Mouse (Mus musculus) hindbrain, embryonic 11.5 days (tissue): Measurements from ENCODE around the gene Abt1. TPM values are rescaled to one million over a fixed set of nuclear protein-coding genes. Genes with fewer than 3 reads are reported as not detected.

Experiments used
- ATAC-seq: fragments of 200-750 bp; cut with Nextera tagmentation; 2 replicates; pipeline ENCODE4 v1.8.0; 2017; ENCODE audit warnings: mild to moderate bottlenecking, moderate TSS enrichment, moderate library complexity; ENCODE audit not compliant: low FRiP score
- DNase-seq: peaks from one replicate; pipeline ENCODE4 v3.0.0-alpha.2; 2015; ENCODE audit warnings: low spot score
- H3K27ac ChIP-seq: fragments of 300-500 bp; sonication (generic); 2 replicates; pipeline ENCODE4 v1.5.1; 2014; ENCODE audit warnings: mild to moderate bottlenecking, low read depth, low read length
- H3K27me3 ChIP-seq: fragments of 300-500 bp; sonication (generic); 2 replicates; pipeline ENCODE4 v1.6.1; 2014; ENCODE audit warnings: mild to moderate bottlenecking, low read length, moderate library complexity, mixed read lengths; ENCODE audit not compliant: control insufficient read depth, insufficient read depth
- H3K36me3 ChIP-seq: fragments of 300-500 bp; sonication (generic); 2 replicates; pipeline ENCODE4 v1.6.1; 2014; ENCODE audit warnings: mild to moderate bottlenecking, low read length, moderate library complexity, mixed read lengths; ENCODE audit not compliant: control insufficient read depth, insufficient read depth
- H3K4me1 ChIP-seq: fragments of 300-500 bp; sonication (generic); replicated peaks from 2 replicates; pipeline ENCODE4 v1.6.1; 2014; ENCODE audit warnings: low read length, mixed read lengths; ENCODE audit not compliant: control insufficient read depth, insufficient read depth
- H3K4me2 ChIP-seq: fragments of 300-500 bp; sonication (generic); replicated peaks from 2 replicates; pipeline ENCODE4 v1.6.1; 2014; ENCODE audit warnings: mild to moderate bottlenecking, low read depth, low read length
- H3K4me3 ChIP-seq: fragments of 300-500 bp; sonication (generic); 2 replicates; pipeline ENCODE4 v1.5.1; 2014; ENCODE audit warnings: low read depth, low read length
- H3K9ac ChIP-seq: fragments of 300-500 bp; sonication (generic); 2 replicates; pipeline ENCODE4 v1.6.1; 2014; ENCODE audit warnings: low read depth, low read length
- H3K9me3 ChIP-seq: fragments of 300-500 bp; sonication (generic); 2 replicates; pipeline ENCODE4 v1.6.1; 2016; ENCODE audit warnings: low read length; ENCODE audit not compliant: control insufficient read depth
- WGBS: fragments of 180-500 bp; shearing (Covaris S2); extraction: QIAGEN DNeasy Blood & Tissue Kit; methylation state at CpG from one replicate; pipeline ENCODE4 v1.1.7; 2014; 5-methylcytosine and 5-hydroxymethylcytosine counted together
- polyA plus RNA-seq: library from polyadenylated mRNA; unstranded; fragments of >200 nt; fragmentation: Nextera tagmentation; extraction: Ambion mirVana; gene quantifications from 2 replicates; pipeline ENCODE4 v1.2.1, GENCODE M21; 2014

Gene Abt1
- polyA plus RNA-seq, 1 experiment from 2014 or later = 12.1 TPM

- H3K4me2 ChIP-seq = peak overlapping the region; percentile 67
- ATAC-seq (peak; percentile 62; the same call in 1 of the 2 replicates), DNase-seq (no peak)
- no peaks in the 10 kb centered on the region for H3K9me3 ChIP-seq
- H3K27me3 ChIP-seq = no peaks in the 10 kb centered on the region
- 0% methylated on average over 10 of the region's 10 CpGs for WGBS
- peak overlapping the region; percentile 77 for H3K4me3 ChIP-seq
- peak overlapping the region; percentile 89 for H3K27ac ChIP-seq
- H3K9ac ChIP-seq = peak overlapping the region; percentile 80
- H3K36me3 ChIP-seq = no peaks in the 10 kb centered on the region
- no peaks in the 10 kb centered on the region for H3K4me1 ChIP-seq
Observed at GRCm38 (mm10) chr13:23369421-23369765, 54.3 kb downstream of the Abt1 start.

DNA sequence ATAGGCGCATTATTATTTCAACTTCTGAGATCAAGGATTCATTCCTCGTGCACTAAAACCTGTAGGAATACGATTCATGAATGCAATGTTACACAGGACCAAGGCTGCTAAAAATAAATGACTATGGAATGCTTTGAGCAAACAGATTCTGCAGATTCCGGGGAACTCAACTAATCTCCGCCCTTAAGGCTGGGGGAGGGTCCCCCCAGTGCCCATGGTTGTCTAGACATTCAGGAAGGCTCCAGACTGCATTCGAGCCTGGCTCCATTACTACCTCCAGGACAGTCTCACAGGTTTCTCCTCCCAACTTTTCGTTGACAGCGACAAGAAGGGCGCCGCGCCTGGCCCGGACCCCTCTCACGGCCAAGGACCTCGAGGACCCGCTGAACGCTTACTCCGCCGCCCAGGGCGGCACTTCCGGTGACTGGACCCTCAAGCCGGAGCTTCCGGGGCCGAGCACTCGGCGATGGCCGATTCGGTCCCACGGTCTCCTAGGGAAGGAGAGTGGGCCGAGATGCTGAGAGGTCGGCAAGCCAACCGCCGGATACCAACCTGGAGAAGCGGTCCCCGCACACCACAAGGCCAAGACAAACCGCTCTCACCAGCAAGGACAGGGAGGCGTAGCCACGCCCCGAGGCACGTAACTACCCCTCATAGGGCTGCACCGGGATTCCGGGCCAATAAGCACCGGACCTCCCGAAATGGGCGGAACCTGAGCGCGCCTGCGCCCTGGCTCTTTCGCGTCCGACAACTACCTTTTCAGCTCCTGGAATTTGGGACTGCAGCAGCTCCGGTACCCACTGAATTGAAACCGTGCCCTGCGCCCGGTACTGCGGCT lies 54.9 kb downstream of the Abt1 start, which contains the start of gene Zfp322a:
Gene Zfp322a (minus strand): TSS at position 626 of the 838 bp plus-strand sequence.
- H3K27me3 ChIP-seq = no peaks in the 10 kb centered on the region
- H3K27ac ChIP-seq = peak within 1 kb of the TSS; percentile 89
- no peaks in the 10 kb centered on the region for H3K9me3 ChIP-seq
- ATAC-seq (peak; percentile 100), DNase-seq (peak; percentile 95)
- H3K9ac ChIP-seq = peak within 1 kb of the TSS; percentile 80
- WGBS = under 1% methylated on average over 55 of the region's 55 CpGs
- H3K4me2 ChIP-seq = peak within 1 kb of the TSS; percentile 67
- H3K4me3 ChIP-seq = peak within 1 kb of the TSS; percentile 77
- H3K4me1 ChIP-seq = no peaks in the 10 kb centered on the region
- H3K36me3 ChIP-seq = no peaks in the 10 kb centered on the region

Other genes starting within 250 kb of the Abt1 start
- gene Vmn1r220, start 235.9 kb downstream of the Abt1 start, polyA plus RNA-seq = not detected in 2 replicates
- gene Vmn1r221, start 209.7 kb downstream of the Abt1 start, polyA plus RNA-seq = not detected in 2 replicates
- not detected in 2 replicates for gene Vmn1r222, start 187.9 kb downstream of the Abt1 start, polyA plus RNA-seq
- not detected in 2 replicates for gene Vmn1r223, start 176.7 kb downstream of the Abt1 start, polyA plus RNA-seq
- gene Zfp322a, start 54.7 kb downstream of the Abt1 start, polyA plus RNA-seq = 65.0 and 65.6 TPM in 2 replicates
- not detected in 2 replicates for gene Btn1a1, start 42.0 kb upstream of the Abt1 start, polyA plus RNA-seq
- gene Btn2a2, start 65.0 kb upstream of the Abt1 start, polyA plus RNA-seq = 0.15 and 0.18 TPM in 2 replicates
- gene Hist1h4h, start 107.2 kb upstream of the Abt1 start, polyA plus RNA-seq = 4.7 TPM in 2 replicates
- 3.6 and 8.4 TPM in 2 replicates for gene Hist1h2af, start 110.0 kb upstream of the Abt1 start, polyA plus RNA-seq
- 3.7 and 4.8 TPM in 2 replicates for gene Hist1h3g, start 111.6 kb upstream of the Abt1 start, polyA plus RNA-seq
- gene Hist1h2bh, start 119.5 kb upstream of the Abt1 start, polyA plus RNA-seq = 0.60 and 0.89 TPM in 2 replicates
- 1.0 and 1.1 TPM in 2 replicates for gene Hist1h3f, start 120.2 kb upstream of the Abt1 start, polyA plus RNA-seq
- gene Hist1h4f, start 127.8 kb upstream of the Abt1 start, polyA plus RNA-seq = 0.56 and 0.80 TPM in 2 replicates
- 0.56 and 0.57 TPM in 2 replicates for gene Hist1h1d, start 129.4 kb upstream of the Abt1 start, polyA plus RNA-seq
- gene Hist1h3e, start 138.5 kb upstream of the Abt1 start, polyA plus RNA-seq = 6.7 and 6.9 TPM in 2 replicates
- gene Hist1h2ae, start 147.4 kb upstream of the Abt1 start, polyA plus RNA-seq = 70.9 and 82.9 TPM in 2 replicates
- 3.2 and 4.8 TPM in 2 replicates for gene Hist1h2bg, start 147.5 kb upstream of the Abt1 start, polyA plus RNA-seq
- 1.5 and 3.7 TPM in 2 replicates for gene Hist1h2bf, start 150.3 kb upstream of the Abt1 start, polyA plus RNA-seq
- 1.0 and 2.9 TPM in 2 replicates for gene Hist1h2ad, start 150.5 kb upstream of the Abt1 start, polyA plus RNA-seq
- 7.2 and 8.3 TPM in 2 replicates for gene Hist1h3d, start 151.9 kb upstream of the Abt1 start, polyA plus RNA-seq
- gene Hist1h4d, start 157.7 kb upstream of the Abt1 start, polyA plus RNA-seq = 95.0 and 95.9 TPM in 2 replicates
- 1.8 and 2.2 TPM in 2 replicates for gene Hist1h2be, start 197.3 kb upstream of the Abt1 start, polyA plus RNA-seq
- 19.7 and 23.7 TPM in 2 replicates for gene Hist1h1e, start 198.7 kb upstream of the Abt1 start, polyA plus RNA-seq